Mouse (Mus musculus) megakaryocyte, adult 5-6 weeks (primary cell): ENCODE data around the gene Ttc38. TPM values are rescaled to one million over a fixed set of nuclear protein-coding genes. Genes with fewer than 3 reads are reported as not detected.

Source experiments
- ATAC-seq: 2 replicates; pipeline ENCODE4 v1.8.0; 2016; ENCODE audit warnings: mild to moderate bottlenecking, inconsistent platforms; ENCODE audit not compliant: poor library complexity, severe bottlenecking
- total RNA-seq, 2 experiments: library from RNA; stranded (forward) in 1 of 2; stranded (reverse) in 1 of 2; fragments of 153-499, 151-499 nt in 1 of 2; fragments of 221-1000, 200-1000 nt in 1 of 2; gene quantifications; 2 replicates each; pipeline versions ENCODE4 v1.2.3 to v1.2.4; 2015 to 2017

The Ttc38 gene
- total RNA-seq (2015) (2.8 and 3.5 TPM in 2 replicates), total RNA-seq (2017) (4.9 and 10.7 TPM in 2 replicates)

GRCm38 (mm10) chr15:85831954-85832590 is at the start of gene Ttc38:
Gene Ttc38, plus strand, starts transcription at chr15:85832306.
- ATAC-seq: peak; percentile 97

GRCm38 (mm10) chr15:85783146-85783545 is 49.0 kb upstream of the Ttc38 start:
- no peak for ATAC-seq

GRCm38 (mm10) chr15:85784341-85784740 is 47.8 kb upstream of the Ttc38 start:
- no peak for ATAC-seq

- no peak for ATAC-seq
Observed at GRCm38 (mm10) chr15:85786711-85787110, 45.4 kb upstream of the Ttc38 start.

GRCm38 (mm10) chr15:85787482-85787881 is 44.6 kb upstream of the Ttc38 start:
- no peak for ATAC-seq

GRCm38 (mm10) chr15:85788051-85788450 is 44.1 kb upstream of the Ttc38 start:
- ATAC-seq: no peak

- no peak for ATAC-seq
Observed at GRCm38 (mm10) chr15:85788633-85789032, 43.5 kb upstream of the Ttc38 start.

- no peak for ATAC-seq
Observed at GRCm38 (mm10) chr15:85791449-85791848, 40.7 kb upstream of the Ttc38 start.

- ATAC-seq: no peak
Observed at GRCm38 (mm10) chr15:85792819-85793218, 39.3 kb upstream of the Ttc38 start.

GRCm38 (mm10) chr15:85795516-85795915 is 36.6 kb upstream of the Ttc38 start:
- ATAC-seq: no peak

- ATAC-seq: no peak
Observed at GRCm38 (mm10) chr15:85798676-85799075, 33.4 kb upstream of the Ttc38 start.

- ATAC-seq: no peak
Observed at GRCm38 (mm10) chr15:85802931-85803330, 29.2 kb upstream of the Ttc38 start.

GRCm38 (mm10) chr15:85806886-85807285 is 25.2 kb upstream of the Ttc38 start:
- no peak for ATAC-seq

- no peak for ATAC-seq
Observed at GRCm38 (mm10) chr15:85807404-85807803, 24.7 kb upstream of the Ttc38 start.

- ATAC-seq: no peak
Observed at GRCm38 (mm10) chr15:85808031-85808430, 24.1 kb upstream of the Ttc38 start.

GRCm38 (mm10) chr15:85808434-85808833 is 23.7 kb upstream of the Ttc38 start:
- no peak for ATAC-seq

GRCm38 (mm10) chr15:85809091-85809490 is 23.0 kb upstream of the Ttc38 start:
- ATAC-seq: no peak

GRCm38 (mm10) chr15:85810462-85810805 is 21.7 kb upstream of the Ttc38 start:
- no peak for ATAC-seq

- peak; percentile 79 for ATAC-seq
Observed at GRCm38 (mm10) chr15:85810806-85811521, 21.1 kb upstream of the Ttc38 start.

- ATAC-seq: peak; percentile 93
Observed at GRCm38 (mm10) chr15:85811535-85812277, 20.4 kb upstream of the Ttc38 start, which contains the start of gene Cdpf1. Gene Cdpf1, minus strand, starts transcription at chr15:85811697.

- ATAC-seq: no peak
Observed at GRCm38 (mm10) chr15:85813428-85813827, 18.7 kb upstream of the Ttc38 start.
